Comparison of ENCODE assay signal across 10 mouse cellular contexts in the genomic region with DNA sequence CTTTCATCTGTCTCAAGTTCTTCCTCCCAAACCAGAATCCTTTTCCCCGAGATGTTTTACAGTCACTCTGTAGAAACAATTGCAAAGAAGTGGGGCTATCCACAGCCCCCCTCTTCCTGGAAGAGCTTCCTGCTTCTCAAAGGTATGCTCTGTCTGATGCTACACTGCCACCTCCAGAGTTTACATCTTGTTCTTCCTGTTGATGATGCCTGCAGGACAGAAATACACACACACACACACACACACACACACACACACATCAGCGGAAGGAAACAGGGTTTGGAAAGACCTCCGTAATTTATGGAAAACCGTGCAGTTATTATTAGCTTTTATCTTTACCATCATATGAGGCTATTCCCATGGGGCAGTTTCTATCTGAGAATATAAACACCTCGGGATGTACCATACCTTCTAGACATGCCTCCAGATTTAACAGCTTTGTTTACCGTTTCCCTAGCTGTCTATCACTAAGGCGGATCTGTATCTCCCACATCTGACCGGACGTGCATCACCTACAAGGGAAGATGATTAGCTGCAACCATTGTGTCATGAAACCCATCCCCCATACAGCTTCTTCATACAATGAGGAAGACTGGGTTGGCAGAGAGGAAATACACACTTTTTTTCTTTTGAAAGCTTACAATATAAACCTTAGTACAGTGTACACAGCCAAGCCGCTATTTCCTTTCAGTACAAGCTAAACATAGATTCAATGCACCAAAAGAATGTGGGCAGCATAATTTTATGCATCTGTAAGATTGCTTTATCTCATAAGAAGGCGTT.
A peak's percentile ranks its signal among the peaks of the same experiment; 100 is the strongest.
DNase-seq lines count a peak whose midpoint lies in the region; ATAC-seq and TF ChIP-seq lines count a peak whose summit lies in the region.
"Had no signal": no experiment of that assay in that cellular context is flagged by ENCODE, and none has a peak within 500 bp of the region (broad histone marks: within the 10 kb centered on the region; RNA-seq: fewer than 3 reads in every experiment).

No protein-coding gene starts in this region.

- no peak overlapping the region for H3K9ac ChIP-seq in forebrain, embryonic 15.5 days (replicated peaks)
- H3K9ac ChIP-seq in forebrain, postnatal 0 days: no peak overlapping the region
- no peak overlapping the region for H3K9ac ChIP-seq in midbrain, embryonic 11.5 days (ENCODE audit: low read length)
- H3K9ac ChIP-seq in kidney, embryonic 16.5 days (replicated peaks; ENCODE audit: low read length): no peak overlapping the region
- H3K9ac ChIP-seq: liver, embryonic 13.5 days had no signal

- no peaks in the 10 kb centered on the region for H3K9me3 ChIP-seq in forebrain, embryonic 15.5 days
- H3K9me3 ChIP-seq in forebrain, postnatal 0 days (ENCODE audit: low read length): no peaks in the 10 kb centered on the region
- no peaks in the 10 kb centered on the region for H3K9me3 ChIP-seq in midbrain, embryonic 11.5 days (ENCODE audit: control insufficient read depth, low read length)
- H3K9me3 ChIP-seq in midbrain, embryonic 10.5 days (replicated peaks): no peaks in the 10 kb centered on the region
- H3K9me3 ChIP-seq in kidney, embryonic 16.5 days (ENCODE audit: low read length): no peaks in the 10 kb centered on the region
- H3K9me3 ChIP-seq: liver, embryonic 13.5 days had no signal

- H3K4me2 ChIP-seq in forebrain, embryonic 15.5 days (replicated peaks): no peak overlapping the region
- no peak overlapping the region for H3K4me2 ChIP-seq in forebrain, postnatal 0 days (ENCODE audit: low read depth)
- H3K4me2 ChIP-seq in midbrain, embryonic 11.5 days: no peak overlapping the region
- no peak overlapping the region for H3K4me2 ChIP-seq in kidney, embryonic 16.5 days (replicated peaks; ENCODE audit: low read depth, low read length)
- H3K4me2 ChIP-seq: liver, embryonic 13.5 days had no signal

- 83% methylated on average over 11 of the region's 11 CpGs for WGBS in forebrain, embryonic 15.5 days
- WGBS in forebrain, postnatal 0 days: 77% methylated on average over 11 of the region's 11 CpGs
- WGBS in midbrain, embryonic 11.5 days: 84% methylated on average over 11 of the region's 11 CpGs
- 88% methylated on average over 11 of the region's 11 CpGs for WGBS in midbrain, embryonic 10.5 days
- 69% methylated on average over 11 of the region's 11 CpGs for WGBS in kidney, embryonic 16.5 days

- no peak for DNase-seq in forebrain, postnatal 0 days
- DNase-seq in midbrain, embryonic 11.5 days (ENCODE audit: low spot score, missing footprints): peak; percentile 71
- DNase-seq in midbrain, embryonic 10.5 days (ENCODE audit: low spot score): no peak
- DNase-seq in lung, postnatal 36 days: peak; percentile 75
- DNase-seq in MN1 (ENCODE audit: low spot score): no peak
- no peak for DNase-seq in urinary bladder, postnatal 4 days (ENCODE audit: low spot score in 2 of 2)
- DNase-seq: cerebellum, adult 11 months; liver, embryonic 13.5 days had no signal

- no peaks in the 10 kb centered on the region for H3K27me3 ChIP-seq in forebrain, embryonic 15.5 days
- H3K27me3 ChIP-seq in forebrain, postnatal 0 days (ENCODE audit: insufficient read depth, low read length): no peaks in the 10 kb centered on the region
- peaks cover 21% of the 10 kb centered on the region for H3K27me3 ChIP-seq in midbrain, embryonic 11.5 days (ENCODE audit: control insufficient read depth, insufficient read depth, low read length)
- peaks cover 100% of the 10 kb centered on the region for H3K27me3 ChIP-seq in midbrain, embryonic 10.5 days (ENCODE audit: low read depth, poor library complexity, severe bottlenecking)
- no peaks in the 10 kb centered on the region for H3K27me3 ChIP-seq in kidney, embryonic 16.5 days (ENCODE audit: insufficient read depth, low read length)
- H3K27me3 ChIP-seq: liver, embryonic 13.5 days had no signal

- no peaks in the 10 kb centered on the region for H3K4me1 ChIP-seq in forebrain, embryonic 15.5 days
- no peaks in the 10 kb centered on the region for H3K4me1 ChIP-seq in forebrain, postnatal 0 days (ENCODE audit: insufficient read depth)
- no peaks in the 10 kb centered on the region for H3K4me1 ChIP-seq in midbrain, embryonic 11.5 days (ENCODE audit: control insufficient read depth, insufficient read depth, low read length)
- peaks cover 6% of the 10 kb centered on the region for H3K4me1 ChIP-seq in midbrain, embryonic 10.5 days
- H3K4me1 ChIP-seq in kidney, embryonic 16.5 days (ENCODE audit: insufficient read depth, low read length): no peaks in the 10 kb centered on the region
- H3K4me1 ChIP-seq: liver, embryonic 13.5 days had no signal

- H3K36me3 ChIP-seq in forebrain, embryonic 15.5 days: no peaks in the 10 kb centered on the region
- H3K36me3 ChIP-seq in forebrain, postnatal 0 days (ENCODE audit: insufficient read depth): no peaks in the 10 kb centered on the region
- H3K36me3 ChIP-seq in midbrain, embryonic 11.5 days (ENCODE audit: control insufficient read depth, insufficient read depth, low read length): no peaks in the 10 kb centered on the region
- H3K36me3 ChIP-seq in midbrain, embryonic 10.5 days: no peaks in the 10 kb centered on the region
- no peaks in the 10 kb centered on the region for H3K36me3 ChIP-seq in kidney, embryonic 16.5 days (ENCODE audit: insufficient read depth, low read length)
- H3K36me3 ChIP-seq: liver, embryonic 13.5 days had no signal

- no peak for TF ChIP-seq CTCF in forebrain, postnatal 0 days (IDR thresholded peaks at IDR 0.05; ENCODE audit: low read depth)

- ATAC-seq in forebrain, embryonic 15.5 days (replicated peaks): 0 out of 2 replicates have a peak, but pooled peaks have one; percentile 6
- ATAC-seq in forebrain, postnatal 0 days: no peak
- ATAC-seq in midbrain, embryonic 11.5 days (ENCODE audit: low FRiP score): no peak
- ATAC-seq in kidney, embryonic 16.5 days (ENCODE audit: low FRiP score, low TSS enrichment): peak; percentile 54; the same call in 1 of the 2 replicates

- H3K27ac ChIP-seq in forebrain, embryonic 15.5 days (replicated peaks): no peak overlapping the region
- H3K27ac ChIP-seq in forebrain, postnatal 0 days (ENCODE audit: low read depth, low read length): no peak overlapping the region
- no peak overlapping the region for H3K27ac ChIP-seq in midbrain, embryonic 11.5 days (ENCODE audit: low read depth, low read length)
- no peak overlapping the region for H3K27ac ChIP-seq in midbrain, embryonic 10.5 days (replicated peaks)
- 0 out of 2 replicates have a peak overlapping the region, but pooled peaks have one; percentile 25 for H3K27ac ChIP-seq in kidney, embryonic 16.5 days (ENCODE audit: low read length)
- H3K27ac ChIP-seq: liver, embryonic 13.5 days had no signal

- H3K4me3 ChIP-seq in forebrain, embryonic 15.5 days: no peak overlapping the region
- no peak overlapping the region for H3K4me3 ChIP-seq in forebrain, postnatal 0 days (ENCODE audit: low read depth, low read length)
- H3K4me3 ChIP-seq in midbrain, embryonic 11.5 days (ENCODE audit: low read depth, low read length): no peak overlapping the region
- H3K4me3 ChIP-seq in midbrain, embryonic 10.5 days: no peak overlapping the region
- no peak overlapping the region for H3K4me3 ChIP-seq in kidney, embryonic 16.5 days (ENCODE audit: low read length)
- H3K4me3 ChIP-seq: liver, embryonic 13.5 days had no signal

Comparison
In these comparisons a context has a peak if more than half of its experiments do, and no peak if none do; other contexts are left out.
1. ATAC-seq: peak in forebrain, embryonic 15.5 days (single experiment) and kidney, embryonic 16.5 days (single experiment); none in forebrain, postnatal 0 days (single experiment) and midbrain, embryonic 11.5 days (single experiment).
2. DNase-seq: peak in midbrain, embryonic 11.5 days (single experiment) and lung, postnatal 36 days (single experiment); none in forebrain, postnatal 0 days (single experiment), midbrain, embryonic 10.5 days (single experiment), MN1 (single experiment) and urinary bladder, postnatal 4 days (0 of 2).